Mouse (Mus musculus): ENCODE measurements around the gene Ear1.
"Not testable (repeated sequence)": the region's sequence is repeated elsewhere in the genome, so short reads cannot be mapped to it uniquely, and the experiment has no call there.

GRCm38 (mm10) chr14:43886235-43886634 lies 10.9 kb upstream of the Ear1 start:
- TF ChIP-seq CTCF (IDR thresholded peaks at IDR 0.05; ENCODE audit: extremely low read depth, insufficient read depth, insufficient read length, insufficient replicate concordance); POLR2A (IDR thresholded peaks at IDR 0.05; ENCODE audit: low read depth, low read length): not testable (repeated sequence)
